Mouse (Mus musculus) hindbrain, embryonic 15.5 days (tissue): Measurements from ENCODE around the gene Ppil4. TPM values are rescaled to one million over a fixed set of nuclear protein-coding genes. Genes with fewer than 3 reads are reported as not detected.

Experiments used
- ATAC-seq: fragments of 200-750 bp; cut with Nextera tagmentation; 2 replicates; pipeline ENCODE4 v1.8.0; 2017; ENCODE audit warnings: low read depth, moderate number of reproducible peaks, moderate TSS enrichment; ENCODE audit not compliant: low FRiP score
- H3K27ac ChIP-seq: fragments of 300-500 bp; sonication (generic); replicated peaks from 2 replicates; pipeline ENCODE4 v1.5.1; 2015; ENCODE audit warnings: mild to moderate bottlenecking, inconsistent platforms
- H3K27me3 ChIP-seq: fragments of 300-500 bp; sonication (generic); 2 replicates; pipeline ENCODE4 v1.6.1; 2015; ENCODE audit warnings: control low read depth, inconsistent platforms
- H3K36me3 ChIP-seq: fragments of 300-500 bp; sonication (generic); 2 replicates; pipeline ENCODE4 v1.6.1; 2015; ENCODE audit warnings: control low read depth, inconsistent platforms
- H3K4me1 ChIP-seq: fragments of 300-500 bp; sonication (generic); replicated peaks from 2 replicates; pipeline ENCODE4 v1.6.1; 2015; ENCODE audit warnings: control low read depth, inconsistent platforms
- H3K4me2 ChIP-seq: fragments of 300-500 bp; sonication (generic); 2 replicates; pipeline ENCODE4 v1.6.1; 2015; ENCODE audit warnings: moderate library complexity, mild to moderate bottlenecking, inconsistent platforms
- H3K4me3 ChIP-seq: fragments of 300-500 bp; sonication (generic); 2 replicates; pipeline ENCODE4 v1.5.1; 2015; ENCODE audit warnings: mild to moderate bottlenecking, inconsistent platforms
- H3K9ac ChIP-seq: fragments of 300-500 bp; sonication (generic); 2 replicates; pipeline ENCODE4 v1.6.1; 2015; ENCODE audit warnings: inconsistent platforms
- H3K9me3 ChIP-seq: fragments of 300-500 bp; sonication (generic); 2 replicates; pipeline ENCODE4 v1.6.1; 2016; ENCODE audit warnings: control low read depth, inconsistent platforms
- WGBS: fragments of 180-500 bp; shearing (Covaris S2); methylation state at CpG from one replicate; pipeline ENCODE4 v1.1.7; 2015; 5-methylcytosine and 5-hydroxymethylcytosine counted together
- microRNA-seq: library from miRNA; unstranded; fragments of <30 nt; microRNA quantifications from one replicate; pipeline ENCODE4, GENCODE M21; 2016
- polyA plus RNA-seq: library from polyadenylated mRNA; unstranded; fragments of >200 nt; fragmentation: Nextera tagmentation; extraction: Ambion mirVana; gene quantifications from 2 replicates; pipeline ENCODE4 v1.2.1, GENCODE M21; 2015

Ppil4 gene
- polyA plus RNA-seq, 1 experiment from 2014 or later: 45.4 TPM

DNA sequence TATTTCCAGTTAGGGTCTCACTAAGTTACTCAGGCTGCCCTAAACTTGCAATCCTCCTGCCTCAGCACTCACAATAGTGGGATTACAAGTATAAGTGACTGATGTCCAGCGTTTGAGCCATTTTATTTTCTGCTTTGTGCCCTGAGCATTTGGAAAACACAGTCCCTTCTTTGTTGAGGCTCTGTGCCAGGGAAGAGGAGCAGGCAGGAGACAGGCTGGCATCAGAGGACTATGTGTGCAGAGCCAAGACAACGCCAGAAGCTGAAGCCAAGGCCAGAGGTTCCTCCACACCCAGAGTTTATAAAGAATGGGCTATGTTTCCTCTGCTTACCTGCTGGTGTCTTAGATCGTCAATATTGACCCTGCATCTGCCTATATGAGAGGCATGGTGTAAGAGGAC lies 72.1 kb downstream of the Ppil4 start:
- H3K4me3 ChIP-seq: no peak overlapping the region
- no peaks in the 10 kb centered on the region for H3K36me3 ChIP-seq
- no peak overlapping the region for H3K27ac ChIP-seq
- H3K4me2 ChIP-seq: no peak overlapping the region
- peaks cover 7% of the 10 kb centered on the region for H3K27me3 ChIP-seq
- no peak overlapping the region for H3K9ac ChIP-seq
- H3K9me3 ChIP-seq: no peaks in the 10 kb centered on the region
- H3K4me1 ChIP-seq: peaks cover 7% of the 10 kb centered on the region
- 78% methylated on average over 3 of the region's 3 CpGs for WGBS
- ATAC-seq: no peak

DNA sequence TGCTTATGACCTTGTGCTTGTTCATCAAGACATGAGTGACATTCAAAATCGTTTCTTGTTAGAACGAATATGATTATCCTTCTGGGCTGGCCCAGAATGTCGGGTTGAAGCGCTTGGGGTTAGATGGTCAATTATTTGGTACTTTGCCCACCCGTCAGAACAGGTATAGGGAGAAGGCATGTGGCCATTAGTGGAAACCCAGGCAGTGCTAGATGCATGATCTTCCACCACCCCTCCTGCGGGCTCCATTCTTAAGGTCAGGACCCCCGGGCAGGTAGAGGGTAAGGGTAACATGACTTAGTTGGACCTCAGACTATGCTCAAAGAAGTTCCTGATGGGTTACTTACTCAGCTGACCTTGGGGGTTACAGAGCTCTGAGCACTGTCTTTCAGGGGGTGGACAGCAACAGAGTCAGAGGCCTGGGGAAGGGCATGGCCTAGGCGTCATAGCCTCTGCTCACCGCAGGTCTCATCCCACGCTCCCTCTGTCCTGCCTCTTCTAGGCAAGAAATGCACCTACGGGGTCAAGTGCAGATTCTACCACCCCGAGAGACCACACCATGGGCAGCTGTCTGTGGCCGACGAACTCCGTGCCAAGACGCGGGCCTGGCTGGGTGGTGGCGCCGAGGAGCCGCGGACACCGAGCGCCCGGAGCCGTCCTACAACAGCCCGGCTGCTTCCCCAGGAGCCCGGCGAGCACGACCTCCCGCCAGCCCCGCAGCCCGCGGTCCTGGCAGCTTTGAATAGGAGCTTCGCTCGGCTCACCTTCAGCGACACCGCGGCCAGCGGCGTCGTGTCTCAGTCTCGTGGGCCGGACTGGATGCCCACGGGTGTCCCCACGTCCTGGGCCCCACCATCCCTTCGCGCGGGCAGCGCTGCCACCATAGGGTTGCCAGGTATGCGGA lies 74.3 kb downstream of the Ppil4 start:
- 16% methylated on average over 50 of the region's 50 CpGs for WGBS
- Histone ChIP-seq H3K9me3 (no peaks in the 10 kb centered on the region), H3K27me3 (peaks cover 7% of the 10 kb centered on the region), H3K27ac (no peak overlapping the region), H3K4me1 (peaks cover 7% of the 10 kb centered on the region), H3K9ac (peak overlapping the region; percentile 34; the same call in 1 of the 2 replicates), H3K36me3 (no peaks in the 10 kb centered on the region), H3K4me3 (peak overlapping the region; percentile 33), H3K4me2 (peak overlapping the region; percentile 64)
- peak; percentile 23; the same call in 1 of the 2 replicates for ATAC-seq

DNA sequence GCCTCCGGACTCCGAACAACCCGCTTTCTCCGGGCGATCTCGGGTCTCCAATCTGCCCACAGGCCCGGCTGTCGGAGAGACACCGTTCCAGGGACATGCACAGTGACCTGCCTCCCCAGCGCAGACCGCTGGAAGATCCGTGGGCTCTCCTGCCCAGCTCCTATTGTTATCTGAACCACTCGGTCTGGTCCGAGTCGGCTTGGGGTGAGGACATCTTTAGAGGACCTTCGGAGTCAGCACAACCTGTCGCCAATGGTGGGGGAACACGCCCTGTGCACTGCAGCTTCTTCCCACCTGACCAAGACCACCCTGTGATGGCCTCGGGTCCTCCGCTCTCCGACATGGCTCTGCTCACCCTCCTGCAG lies 75.0 kb downstream of the Ppil4 start:
- no peaks in the 10 kb centered on the region for H3K9me3 ChIP-seq
- H3K4me3 ChIP-seq: peak overlapping the region; percentile 33
- peaks cover 7% of the 10 kb centered on the region for H3K4me1 ChIP-seq
- WGBS: 25% methylated on average over 21 of the region's 21 CpGs
- no peak for ATAC-seq
- no peak overlapping the region for H3K27ac ChIP-seq
- H3K4me2 ChIP-seq: peak overlapping the region; percentile 64
- H3K9ac ChIP-seq: peak overlapping the region; percentile 34; the same call in 1 of the 2 replicates
- peaks cover 7% of the 10 kb centered on the region for H3K27me3 ChIP-seq
- no peaks in the 10 kb centered on the region for H3K36me3 ChIP-seq

DNA sequence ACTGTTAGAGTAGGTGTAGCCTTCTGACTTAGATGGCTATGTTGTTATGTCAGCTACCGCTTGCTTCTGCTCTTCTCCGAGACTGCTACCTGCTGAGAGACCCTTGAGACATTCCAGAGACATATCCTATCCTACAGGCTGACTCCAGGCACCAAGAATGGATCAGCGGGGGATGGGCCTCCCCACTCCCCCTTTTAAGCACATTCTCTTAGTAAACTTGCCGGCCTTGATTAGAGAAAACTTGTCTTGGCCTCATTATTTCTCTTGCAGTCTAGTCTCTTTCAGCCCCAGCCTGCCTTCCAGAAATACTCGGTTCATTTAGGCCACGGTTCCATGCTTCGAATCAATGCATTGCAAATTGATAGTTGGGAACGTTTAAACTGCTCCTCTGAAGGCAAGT lies 77.1 kb downstream of the Ppil4 start:
- peaks cover 7% of the 10 kb centered on the region for H3K4me1 ChIP-seq
- no peak for ATAC-seq
- H3K4me2 ChIP-seq: no peak overlapping the region
- 57% methylated on average over 8 of the region's 8 CpGs for WGBS
- no peaks in the 10 kb centered on the region for H3K36me3 ChIP-seq
- H3K27me3 ChIP-seq: peaks cover 7% of the 10 kb centered on the region
- no peak overlapping the region for H3K4me3 ChIP-seq
- H3K9me3 ChIP-seq: no peaks in the 10 kb centered on the region
- no peak overlapping the region for H3K27ac ChIP-seq
- H3K9ac ChIP-seq: no peak overlapping the region

DNA sequence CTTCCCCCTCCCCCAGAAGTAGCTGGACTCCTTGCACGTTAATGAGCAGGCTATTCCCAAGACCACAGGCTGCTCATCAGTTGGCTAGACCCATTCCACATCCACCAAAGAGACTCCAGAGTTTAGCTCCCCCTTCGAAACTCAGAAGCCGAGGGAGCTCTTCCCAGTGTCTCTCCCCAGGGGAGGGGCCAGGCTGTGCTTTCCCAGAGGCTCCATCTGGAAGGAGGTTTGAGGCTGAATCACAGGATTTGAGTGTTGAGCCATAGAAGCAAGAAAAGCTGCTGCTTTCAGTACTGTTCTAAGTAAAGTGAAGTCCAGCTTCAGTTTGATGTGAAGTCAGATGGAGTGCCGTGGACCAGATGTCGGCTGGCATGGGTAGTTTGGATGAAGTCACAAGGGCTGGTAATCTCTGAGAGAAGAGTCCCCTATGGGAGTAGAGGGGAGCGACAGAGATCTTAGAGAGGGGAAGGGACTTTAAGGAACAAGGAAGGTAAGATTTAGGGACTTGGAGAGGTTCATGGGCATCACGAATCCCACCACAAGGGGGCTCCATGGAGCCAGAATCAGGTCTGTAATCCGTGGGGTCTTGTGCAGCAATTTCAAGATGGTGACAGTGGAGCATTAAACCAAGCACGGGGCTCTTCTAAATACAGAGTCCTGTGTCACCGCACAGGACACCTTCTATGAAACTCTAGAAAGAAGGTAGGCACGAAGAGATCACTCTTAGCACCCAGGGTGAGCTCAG lies 78.1 kb downstream of the Ppil4 start:
- no peak overlapping the region for H3K4me3 ChIP-seq
- no peaks in the 10 kb centered on the region for H3K36me3 ChIP-seq
- no peak for ATAC-seq
- no peak overlapping the region for H3K9ac ChIP-seq
- peaks cover 7% of the 10 kb centered on the region for H3K4me1 ChIP-seq
- H3K9me3 ChIP-seq: no peaks in the 10 kb centered on the region
- 68% methylated on average over 11 of the region's 11 CpGs for WGBS
- H3K4me2 ChIP-seq: no peak overlapping the region
- H3K27ac ChIP-seq: no peak overlapping the region
- H3K27me3 ChIP-seq: peaks cover 7% of the 10 kb centered on the region

DNA sequence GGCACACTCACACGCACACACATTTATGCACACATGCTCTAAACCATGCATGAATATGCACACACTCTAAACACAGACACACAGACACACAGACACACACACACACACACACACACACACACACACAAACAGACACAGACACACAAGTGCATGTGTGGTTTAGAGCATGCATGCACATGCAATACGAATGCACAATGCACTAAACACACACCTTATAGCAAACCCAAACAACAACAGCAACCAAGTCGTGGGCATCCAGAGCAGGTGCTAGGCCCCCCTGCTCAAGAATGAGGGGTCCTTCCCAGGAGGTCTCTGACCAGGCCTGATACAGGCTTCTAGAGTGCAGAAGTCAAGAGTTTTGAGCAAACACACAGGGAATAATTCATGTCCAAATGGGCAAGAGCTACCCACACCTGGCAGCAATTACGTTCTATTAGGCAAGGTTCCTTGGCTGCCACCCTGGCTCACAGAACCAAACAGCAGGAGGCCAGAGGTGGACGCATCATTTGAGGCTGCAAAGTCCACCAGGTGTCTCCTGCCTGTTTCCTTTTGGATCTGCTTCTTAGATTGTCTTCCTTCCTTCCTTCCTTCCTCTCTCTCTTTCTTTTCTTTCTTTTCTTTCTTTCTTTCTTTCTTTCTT lies 78.8 kb downstream of the Ppil4 start:
- H3K27ac ChIP-seq: no peak overlapping the region

More for the DNA sequence above, 78.8 kb downstream of the Ppil4 start:
- Histone ChIP-seq H3K4me1 (peaks cover 7% of the 10 kb centered on the region), H3K4me3 (no peak overlapping the region), H3K36me3 (no peaks in the 10 kb centered on the region), H3K9me3 (no peaks in the 10 kb centered on the region), H3K27me3 (peaks cover 6% of the 10 kb centered on the region), H3K9ac (no peak overlapping the region), H3K4me2 (no peak overlapping the region)
- WGBS: 87% methylated on average over 5 of the region's 5 CpGs
- no peak for ATAC-seq

Small RNAs within 50 kb of the gene (microRNA-seq; reads per million reads assigned to microRNA genes)
- gene Mir5104: 1.1 reads per million

Other genes with a start within 250 kb of the Ppil4 start
- gene Lrp11, start 203.1 kb upstream of the Ppil4 start, polyA plus RNA-seq: 42.9 and 48.5 TPM in 2 replicates
- gene Nup43, start 125.4 kb upstream of the Ppil4 start, polyA plus RNA-seq: 31.1 and 32.0 TPM in 2 replicates
- 172 and 174 TPM in 2 replicates for gene Pcmt1, start 111.8 kb upstream of the Ppil4 start, polyA plus RNA-seq
- gene Lats1, start 111.7 kb upstream of the Ppil4 start, polyA plus RNA-seq: 8.9 and 9.5 TPM in 2 replicates
- 27.6 and 30.7 TPM in 2 replicates for gene Katna1, start 66.9 kb upstream of the Ppil4 start, polyA plus RNA-seq
- gene Ginm1, start 67 bp upstream of the Ppil4 start, polyA plus RNA-seq: 49.3 and 51.2 TPM in 2 replicates
- gene Zc3h12d, start 39.6 kb downstream of the Ppil4 start, polyA plus RNA-seq: 0.21 and 0.22 TPM in 2 replicates
- 12.2 and 13.8 TPM in 2 replicates for gene Tab2, start 163.3 kb downstream of the Ppil4 start, polyA plus RNA-seq